Mouse (Mus musculus): Measurements from ENCODE around the gene Cog2. TPM values are rescaled to one million over a fixed set of nuclear protein-coding genes. Genes with fewer than 3 reads are reported as not detected.

The Cog2 gene
- polyA plus RNA-seq, 1 experiment = 14.2 TPM

DNA sequence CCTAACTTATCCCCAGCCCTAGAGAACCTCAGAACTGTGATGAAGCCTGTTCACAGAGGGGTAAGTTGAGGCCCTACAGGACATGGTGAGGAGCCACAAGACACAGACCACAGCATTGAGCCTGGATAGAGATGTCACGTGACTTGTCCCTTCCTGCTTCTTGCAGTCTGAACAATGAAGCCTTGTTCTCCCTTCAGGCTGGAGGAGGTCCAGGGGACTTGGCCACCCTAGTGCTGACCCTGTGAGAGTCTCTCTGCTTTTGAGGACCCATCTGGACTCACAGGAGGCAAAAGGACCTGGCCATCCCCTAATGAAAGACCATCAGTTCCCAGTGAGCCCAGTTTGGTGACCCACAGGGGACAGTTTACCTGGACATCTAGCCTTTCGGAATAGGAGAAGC, 48.5 kb downstream of the Cog2 start:
- H3K4me3 ChIP-seq (ENCODE audit: control insufficient read depth, low read depth, low read length) = peak overlapping the region; percentile 18
- TF ChIP-seq CTCF (IDR thresholded peaks at IDR 0.05; ENCODE audit: control insufficient read depth, insufficient read depth, insufficient replicate concordance, low read depth, low read length) (no peak), POLR2A (IDR thresholded peaks at IDR 0.05; ENCODE audit: control insufficient read depth, low read depth, low read length) (no peak)
- H3K27me3 ChIP-seq (ENCODE audit: control insufficient read depth, insufficient read depth, low read length) = no peaks in the 10 kb centered on the region
- H3K4me1 ChIP-seq (ENCODE audit: control insufficient read depth, insufficient read depth, low read length) = peaks cover 13% of the 10 kb centered on the region
- peak overlapping the region; percentile 56; the same call in 1 of the 2 replicates for H3K27ac ChIP-seq (ENCODE audit: control insufficient read depth, insufficient read depth, low read depth, low read length)
- H3K36me3 ChIP-seq (ENCODE audit: control insufficient read depth, insufficient read depth, low read length) = no peaks in the 10 kb centered on the region

DNA sequence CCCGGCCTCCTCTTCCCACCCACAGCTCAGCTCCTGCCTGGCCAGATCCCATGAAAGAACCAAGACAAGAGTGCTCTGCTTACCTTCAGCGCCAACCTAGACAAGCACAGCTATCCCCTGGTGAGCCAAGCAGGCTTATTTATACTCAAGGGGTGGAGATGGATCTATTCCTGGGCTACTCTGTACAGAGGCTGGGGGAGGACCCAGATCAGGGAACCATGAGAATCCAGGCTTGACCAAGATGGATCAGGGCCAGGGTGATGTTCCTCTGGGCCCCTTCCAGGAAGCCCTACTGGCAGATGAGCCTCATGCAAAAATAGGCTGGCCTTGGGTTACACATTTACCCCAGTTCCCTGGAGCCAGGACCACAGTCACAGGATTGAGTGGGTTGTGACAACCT, 49.0 kb downstream of the Cog2 start, which contains the start of gene Agt:
Agt (minus strand) TSS at position 114 of the 400 bp plus-strand sequence.
- Histone ChIP-seq H3K27ac (ENCODE audit: control insufficient read depth, insufficient read depth, low read depth, low read length) (peak within 1 kb of the TSS; percentile 70), H3K36me3 (ENCODE audit: control insufficient read depth, insufficient read depth, low read length) (no peaks in the 10 kb centered on the region), H3K27me3 (ENCODE audit: control insufficient read depth, insufficient read depth, low read length) (no peaks in the 10 kb centered on the region), H3K4me3 (ENCODE audit: control insufficient read depth, low read depth, low read length) (peak within 1 kb of the TSS; percentile 18), H3K4me1 (ENCODE audit: control insufficient read depth, insufficient read depth, low read length) (peaks cover 13% of the 10 kb centered on the region)
- no peak for TF ChIP-seq POLR2A (IDR thresholded peaks at IDR 0.05; ENCODE audit: control insufficient read depth, low read depth, low read length)
- no peak for TF ChIP-seq CTCF (IDR thresholded peaks at IDR 0.05; ENCODE audit: control insufficient read depth, insufficient read depth, insufficient replicate concordance, low read depth, low read length)

DNA sequence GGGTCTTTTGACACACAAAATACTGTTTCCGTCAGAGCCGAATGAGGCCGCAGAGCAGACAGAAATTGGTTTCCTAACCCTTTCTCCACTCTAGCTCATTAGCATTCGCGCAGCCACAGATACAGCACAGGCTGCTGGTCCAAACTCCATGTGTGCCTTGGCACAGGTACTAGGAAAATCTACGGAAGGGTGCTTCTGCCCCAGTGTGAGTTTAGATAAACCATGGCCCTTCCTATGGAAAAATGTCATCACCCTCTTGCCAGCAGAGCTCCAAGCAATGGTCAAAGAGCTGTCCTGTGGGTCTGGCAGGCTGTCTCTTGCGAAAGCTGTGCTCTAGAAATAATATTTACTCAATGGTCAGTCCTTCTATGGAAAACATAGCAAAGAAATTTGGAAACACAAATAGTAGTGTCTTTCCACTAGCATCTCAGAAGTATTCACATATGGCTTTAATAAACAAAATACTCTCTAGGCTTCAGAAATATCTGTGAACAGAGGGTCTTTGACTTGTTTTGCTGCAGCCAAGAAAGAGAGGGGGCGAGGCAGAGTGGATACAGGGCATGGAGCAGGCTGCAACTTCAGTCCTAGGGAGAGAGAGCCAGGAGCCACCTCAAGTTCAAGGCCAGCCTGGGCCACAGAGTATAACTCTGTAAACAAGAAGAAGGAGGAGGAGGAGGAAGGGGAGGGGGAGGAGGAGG, 51.3 kb downstream of the Cog2 start:
- Histone ChIP-seq H3K4me1 (ENCODE audit: control insufficient read depth, insufficient read depth, low read length) (peaks cover 13% of the 10 kb centered on the region), H3K27me3 (ENCODE audit: control insufficient read depth, insufficient read depth, low read length) (no peaks in the 10 kb centered on the region), H3K4me3 (ENCODE audit: control insufficient read depth, low read depth, low read length) (no peak overlapping the region), H3K36me3 (ENCODE audit: control insufficient read depth, insufficient read depth, low read length) (no peaks in the 10 kb centered on the region), H3K27ac (ENCODE audit: control insufficient read depth, insufficient read depth, low read depth, low read length) (no peak overlapping the region)
- no peak for TF ChIP-seq CTCF (IDR thresholded peaks at IDR 0.05; ENCODE audit: control insufficient read depth, insufficient read depth, insufficient replicate concordance, low read depth, low read length)
- TF ChIP-seq POLR2A (IDR thresholded peaks at IDR 0.05; ENCODE audit: control insufficient read depth, low read depth, low read length) = no peak

DNA sequence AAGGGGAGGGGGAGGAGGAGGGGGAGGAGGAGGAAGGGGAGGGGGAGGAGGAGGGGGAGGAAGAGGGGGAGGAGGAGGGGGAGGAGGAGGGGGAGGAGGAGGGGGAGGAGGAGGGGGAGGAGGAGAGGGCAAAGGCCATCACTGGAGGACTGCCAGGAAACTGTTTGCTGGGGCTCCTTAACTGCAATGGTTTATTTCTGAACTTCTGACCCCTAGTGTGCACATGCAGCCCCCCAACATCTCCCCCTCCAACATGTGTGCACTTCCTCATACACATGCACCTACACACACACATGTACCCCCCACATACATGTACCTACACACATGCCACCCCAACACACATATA, 51.8 kb downstream of the Cog2 start:
- Histone ChIP-seq H3K4me3 (ENCODE audit: control insufficient read depth, low read depth, low read length) (no peak overlapping the region), H3K27ac (ENCODE audit: control insufficient read depth, insufficient read depth, low read depth, low read length) (peak overlapping the region; percentile 27; the same call in 1 of the 2 replicates)

DNA sequence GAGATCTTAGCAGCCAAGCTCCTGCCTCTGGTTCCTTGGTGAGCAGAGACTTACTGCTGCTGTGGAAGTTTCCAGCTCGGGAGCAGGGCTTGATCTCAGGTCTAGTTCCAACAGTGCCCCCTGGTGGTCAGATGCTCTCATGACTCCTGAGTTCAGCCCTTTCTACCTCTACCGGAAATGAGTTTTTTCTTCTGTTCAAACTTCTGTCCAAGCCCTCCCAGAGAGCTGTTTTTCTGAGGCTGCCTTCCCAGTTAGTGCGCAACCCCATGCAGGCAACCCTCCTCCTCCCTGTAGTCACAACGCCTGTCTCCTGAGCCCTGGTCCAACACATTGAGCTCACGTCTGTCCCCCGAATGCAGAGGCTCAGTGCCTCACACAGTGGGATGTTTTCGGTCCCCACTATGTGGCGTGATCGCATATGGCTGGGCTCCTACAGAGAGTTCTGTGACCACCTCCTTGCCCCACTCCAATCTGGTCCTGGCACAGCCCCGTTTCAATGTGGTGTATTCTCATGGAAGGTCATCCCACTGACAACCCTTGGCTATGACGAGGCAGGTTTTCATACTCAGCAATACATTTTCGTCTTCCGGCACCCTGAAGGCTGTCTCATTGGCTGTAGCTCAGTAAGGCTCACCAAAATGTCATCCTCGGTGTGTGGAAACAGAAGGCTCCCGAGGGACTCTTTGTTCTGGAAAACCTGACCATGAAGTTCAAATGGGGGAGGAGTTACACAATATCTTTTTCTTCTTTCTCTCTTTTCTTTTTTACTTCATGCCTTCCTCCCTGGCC, 53.2 kb downstream of the Cog2 start:
- H3K27me3 ChIP-seq (ENCODE audit: control insufficient read depth, insufficient read depth, low read length) = no peaks in the 10 kb centered on the region
- H3K4me1 ChIP-seq (ENCODE audit: control insufficient read depth, insufficient read depth, low read length) = peaks cover 13% of the 10 kb centered on the region
- TF ChIP-seq CTCF (IDR thresholded peaks at IDR 0.05; ENCODE audit: control insufficient read depth, insufficient read depth, insufficient replicate concordance, low read depth, low read length) (peak; percentile 89), POLR2A (IDR thresholded peaks at IDR 0.05; ENCODE audit: control insufficient read depth, low read depth, low read length) (no peak)
- H3K36me3 ChIP-seq (ENCODE audit: control insufficient read depth, insufficient read depth, low read length) = no peaks in the 10 kb centered on the region
- peak overlapping the region; percentile 70 for H3K4me3 ChIP-seq (ENCODE audit: control insufficient read depth, low read depth, low read length)
- peak overlapping the region; percentile 81 for H3K27ac ChIP-seq (ENCODE audit: control insufficient read depth, insufficient read depth, low read depth, low read length)

More for the DNA sequence above, 51.8 kb downstream of the Cog2 start:
- TF ChIP-seq POLR2A (IDR thresholded peaks at IDR 0.05; ENCODE audit: control insufficient read depth, low read depth, low read length) = no peak
- TF ChIP-seq CTCF (IDR thresholded peaks at IDR 0.05; ENCODE audit: control insufficient read depth, insufficient read depth, insufficient replicate concordance, low read depth, low read length) = no peak
- Histone ChIP-seq H3K36me3 (ENCODE audit: control insufficient read depth, insufficient read depth, low read length) (no peaks in the 10 kb centered on the region), H3K4me1 (ENCODE audit: control insufficient read depth, insufficient read depth, low read length) (peaks cover 13% of the 10 kb centered on the region), H3K27me3 (ENCODE audit: control insufficient read depth, insufficient read depth, low read length) (no peaks in the 10 kb centered on the region)

DNA sequence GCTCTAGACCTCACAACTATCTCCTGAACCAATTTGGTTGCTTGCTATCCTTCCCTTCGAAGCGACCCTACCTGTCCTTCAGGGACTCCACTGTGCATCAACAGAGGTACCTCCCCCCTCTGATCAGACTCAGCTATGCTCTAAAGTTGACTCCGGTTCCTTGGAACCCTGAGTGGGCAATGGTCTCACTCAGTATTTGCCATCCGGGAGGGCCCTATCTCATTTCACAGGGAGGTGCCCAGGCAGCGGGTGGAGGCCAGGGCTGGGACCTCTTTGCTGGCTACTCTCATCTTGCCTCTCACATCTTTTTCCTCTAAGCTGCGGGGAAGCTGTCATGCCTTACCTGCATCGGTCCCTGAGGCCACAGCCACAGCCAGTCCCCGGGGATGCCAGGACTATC, 55.2 kb downstream of the Cog2 start, which contains the start of gene Capn9:
Capn9 (plus strand) TSS at position 301 of the 400 bp plus-strand sequence.
- Histone ChIP-seq H3K27ac (ENCODE audit: control insufficient read depth, insufficient read depth, low read depth, low read length) (no peak within 1 kb of the TSS), H3K27me3 (ENCODE audit: control insufficient read depth, insufficient read depth, low read length) (no peaks in the 10 kb centered on the region), H3K4me3 (ENCODE audit: control insufficient read depth, low read depth, low read length) (no peak within 1 kb of the TSS), H3K36me3 (ENCODE audit: control insufficient read depth, insufficient read depth, low read length) (no peaks in the 10 kb centered on the region), H3K4me1 (ENCODE audit: control insufficient read depth, insufficient read depth, low read length) (peaks cover 13% of the 10 kb centered on the region)
- TF ChIP-seq CTCF (IDR thresholded peaks at IDR 0.05; ENCODE audit: control insufficient read depth, insufficient read depth, insufficient replicate concordance, low read depth, low read length) (no peak), POLR2A (IDR thresholded peaks at IDR 0.05; ENCODE audit: control insufficient read depth, low read depth, low read length) (no peak)

DNA sequence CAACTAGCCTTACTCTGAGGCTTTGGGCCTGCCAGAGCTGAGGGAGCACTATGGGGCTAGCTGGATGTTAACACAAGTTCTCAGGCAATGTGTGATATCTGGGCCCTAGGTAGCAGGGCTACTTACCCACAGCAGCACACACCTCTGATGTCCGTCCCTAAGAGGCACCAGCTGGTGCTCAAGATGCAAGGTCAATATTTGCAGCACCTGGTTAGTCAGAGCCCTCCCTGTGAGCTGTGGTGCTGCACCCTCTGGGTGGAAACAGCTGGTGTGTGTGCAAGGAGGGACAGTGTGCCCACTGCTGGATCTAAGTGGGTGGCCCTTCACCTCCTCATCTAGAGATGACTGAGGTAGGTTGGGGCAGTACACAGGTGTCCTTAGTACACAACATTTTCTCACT, 56.2 kb downstream of the Cog2 start:
- TF ChIP-seq CTCF (IDR thresholded peaks at IDR 0.05; ENCODE audit: control insufficient read depth, insufficient read depth, insufficient replicate concordance, low read depth, low read length) = no peak
- TF ChIP-seq POLR2A (IDR thresholded peaks at IDR 0.05; ENCODE audit: control insufficient read depth, low read depth, low read length) = no peak
- Histone ChIP-seq H3K27ac (ENCODE audit: control insufficient read depth, insufficient read depth, low read depth, low read length) (no peak overlapping the region), H3K4me3 (ENCODE audit: control insufficient read depth, low read depth, low read length) (no peak overlapping the region), H3K27me3 (ENCODE audit: control insufficient read depth, insufficient read depth, low read length) (no peaks in the 10 kb centered on the region), H3K4me1 (ENCODE audit: control insufficient read depth, insufficient read depth, low read length) (peaks cover 13% of the 10 kb centered on the region), H3K36me3 (ENCODE audit: control insufficient read depth, insufficient read depth, low read length) (no peaks in the 10 kb centered on the region)
